Mouse (Mus musculus): ENCODE measurements around the gene Clnk. TPM values are rescaled to one million over a fixed set of nuclear protein-coding genes. Genes with fewer than 3 reads are reported as not detected.

Clnk gene
- polyA plus RNA-seq, 1 experiment from 2014 or later = 0.18 TPM

DNA sequence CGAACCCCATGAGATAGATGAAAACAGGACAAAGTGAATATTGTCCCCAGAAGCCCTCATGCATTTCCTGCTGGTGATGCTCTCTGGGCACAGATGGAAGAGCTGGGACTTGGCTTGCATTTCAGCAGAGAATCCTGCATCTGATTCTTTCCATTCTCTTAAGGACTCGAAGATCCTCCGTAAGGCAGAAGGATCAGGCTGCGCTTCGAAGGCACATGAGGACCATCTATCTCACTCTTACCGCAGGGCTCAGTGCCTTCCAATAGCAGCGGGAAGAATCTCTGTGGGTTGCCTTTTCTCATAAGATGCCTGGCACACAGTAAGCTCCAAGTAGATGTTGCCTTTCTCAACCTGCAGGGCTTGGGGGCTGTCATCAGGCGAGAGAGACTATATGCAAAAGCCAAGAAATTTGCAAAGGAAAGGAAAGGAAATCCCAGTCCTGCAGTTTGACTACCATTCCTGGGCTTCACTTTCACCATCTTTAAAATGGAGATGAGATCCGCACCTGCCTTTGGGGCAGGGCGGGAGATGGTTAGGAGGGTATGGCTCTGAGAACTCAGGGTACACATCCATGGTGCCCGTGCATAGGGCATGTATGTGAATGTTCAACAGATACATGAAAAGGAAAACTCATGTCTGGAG is 167.6 kb downstream of the Clnk start:
- no peak overlapping the region for H3K4me3 ChIP-seq (ENCODE audit: low read depth, low read length)
- no peaks in the 10 kb centered on the region for H3K36me3 ChIP-seq (ENCODE audit: control insufficient read depth, insufficient read depth, low read length)
- H3K9me3 ChIP-seq (ENCODE audit: control insufficient read depth, low read length) = no peaks in the 10 kb centered on the region
- H3K27ac ChIP-seq (ENCODE audit: low read depth, low read length) = no peak overlapping the region
- H3K4me2 ChIP-seq = no peak overlapping the region
- no peak for DNase-seq (ENCODE audit: low spot score, missing footprints)
- no peak for ATAC-seq (ENCODE audit: low FRiP score)
- H3K27me3 ChIP-seq (ENCODE audit: control insufficient read depth, insufficient read depth, low read length) = no peaks in the 10 kb centered on the region
- WGBS = 76% methylated on average over 11 of the region's 11 CpGs
- H3K9ac ChIP-seq (ENCODE audit: low read length) = no peak overlapping the region
- H3K4me1 ChIP-seq (ENCODE audit: control insufficient read depth, insufficient read depth, low read length) = no peaks in the 10 kb centered on the region

DNA sequence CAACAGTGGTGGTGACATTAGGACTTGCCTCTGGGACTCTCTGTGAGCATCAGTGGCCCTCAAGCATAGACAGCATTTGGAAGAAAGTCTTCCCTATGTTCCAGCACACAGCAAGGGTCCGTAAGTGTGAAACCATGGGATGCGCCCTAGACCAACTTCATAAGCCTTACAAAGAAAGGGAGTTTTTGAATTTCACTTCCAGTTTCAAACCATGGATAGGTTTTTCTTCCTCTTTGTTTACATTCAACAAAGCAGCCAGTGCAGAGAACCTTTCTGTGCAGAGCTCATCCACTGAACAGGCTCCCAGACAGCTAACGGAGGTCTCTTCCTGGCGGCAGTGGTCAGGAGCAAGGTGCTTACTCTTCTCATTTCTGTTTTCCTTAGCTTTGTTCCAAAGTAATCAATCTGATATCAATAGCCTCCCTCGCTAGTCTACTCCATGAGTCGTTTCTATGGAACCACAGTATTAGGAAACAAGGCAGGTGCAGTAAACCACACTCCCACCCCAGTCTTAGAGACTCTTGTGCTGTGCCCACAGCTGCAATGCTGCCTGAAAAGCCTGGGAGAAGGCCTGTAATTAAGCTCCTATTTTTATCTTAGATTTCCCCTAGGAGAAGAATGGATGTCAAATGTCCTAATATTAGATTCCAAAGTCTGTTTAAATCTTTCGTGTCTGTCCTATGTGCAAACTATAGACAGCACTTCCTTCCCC is 169.1 kb downstream of the Clnk start:
- no peak overlapping the region for H3K27ac ChIP-seq (ENCODE audit: low read depth, low read length)
- DNase-seq (ENCODE audit: low spot score, missing footprints) (no peak), ATAC-seq (ENCODE audit: low FRiP score) (no peak)
- no peaks in the 10 kb centered on the region for H3K27me3 ChIP-seq (ENCODE audit: control insufficient read depth, insufficient read depth, low read length)
- H3K4me3 ChIP-seq (ENCODE audit: low read depth, low read length) = no peak overlapping the region
- no peak overlapping the region for H3K9ac ChIP-seq (ENCODE audit: low read length)
- no peak overlapping the region for H3K4me2 ChIP-seq
- no peaks in the 10 kb centered on the region for H3K36me3 ChIP-seq (ENCODE audit: control insufficient read depth, insufficient read depth, low read length)
- H3K4me1 ChIP-seq (ENCODE audit: control insufficient read depth, insufficient read depth, low read length) = no peaks in the 10 kb centered on the region
- H3K9me3 ChIP-seq (ENCODE audit: control insufficient read depth, low read length) = no peaks in the 10 kb centered on the region
- WGBS = 84% methylated on average over 7 of the region's 7 CpGs

DNA sequence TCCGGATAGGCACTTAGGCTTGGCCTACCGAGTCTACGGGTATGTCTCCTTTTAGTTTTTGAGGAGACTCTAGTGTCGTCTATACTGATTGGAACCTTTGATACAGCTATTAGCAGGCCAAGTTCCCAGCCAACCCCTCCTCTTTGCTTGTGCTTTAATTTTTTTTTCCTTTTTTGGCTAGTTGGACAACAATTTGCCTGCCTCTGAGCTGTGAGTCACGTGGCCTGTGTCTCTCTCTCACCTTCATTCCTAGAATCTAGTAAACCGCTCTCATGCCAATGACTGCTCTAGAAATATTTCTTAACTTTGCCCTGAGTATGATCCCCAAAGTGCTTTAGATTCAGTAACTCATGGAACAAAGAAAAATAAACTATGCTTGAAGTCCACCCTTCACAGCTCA is 173.7 kb downstream of the Clnk start:
- no peak for DNase-seq (ENCODE audit: low spot score, missing footprints)
- no peaks in the 10 kb centered on the region for H3K9me3 ChIP-seq (ENCODE audit: control insufficient read depth, low read length)
- no peaks in the 10 kb centered on the region for H3K36me3 ChIP-seq (ENCODE audit: control insufficient read depth, insufficient read depth, low read length)
- no peak overlapping the region for H3K27ac ChIP-seq (ENCODE audit: low read depth, low read length)
- no peak overlapping the region for H3K4me2 ChIP-seq
- no peaks in the 10 kb centered on the region for H3K4me1 ChIP-seq (ENCODE audit: control insufficient read depth, insufficient read depth, low read length)
- no peak overlapping the region for H3K4me3 ChIP-seq (ENCODE audit: low read depth, low read length)
- ATAC-seq (ENCODE audit: low FRiP score) = no peak
- no peaks in the 10 kb centered on the region for H3K27me3 ChIP-seq (ENCODE audit: control insufficient read depth, insufficient read depth, low read length)
- no peak overlapping the region for H3K9ac ChIP-seq (ENCODE audit: low read length)
- WGBS = 88% methylated on average over 6 of the region's 6 CpGs

DNA sequence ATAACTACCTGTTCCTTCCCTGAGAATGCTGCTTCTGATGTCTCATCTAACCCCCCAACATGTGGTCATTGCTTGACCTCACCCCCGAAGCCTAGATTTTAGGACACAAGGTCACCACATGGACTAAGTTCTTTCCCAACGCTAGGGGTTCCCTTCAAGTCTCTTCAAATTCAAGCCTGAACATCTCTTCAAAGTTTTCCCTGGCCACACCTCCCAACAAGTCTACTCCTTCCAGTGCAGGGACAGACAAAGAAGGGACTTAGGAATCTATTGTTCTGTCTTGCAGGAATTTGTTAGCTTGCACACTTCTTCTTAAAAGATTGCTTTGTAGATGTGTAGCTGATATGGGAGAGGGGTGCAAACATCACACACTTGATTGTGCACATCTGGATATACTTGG is 174.5 kb downstream of the Clnk start:
- DNase-seq (ENCODE audit: low spot score, missing footprints) (no peak), ATAC-seq (ENCODE audit: low FRiP score) (no peak)
- Histone ChIP-seq H3K4me1 (ENCODE audit: control insufficient read depth, insufficient read depth, low read length) (no peaks in the 10 kb centered on the region), H3K27me3 (ENCODE audit: control insufficient read depth, insufficient read depth, low read length) (no peaks in the 10 kb centered on the region), H3K4me3 (ENCODE audit: low read depth, low read length) (no peak overlapping the region), H3K27ac (ENCODE audit: low read depth, low read length) (no peak overlapping the region), H3K4me2 (no peak overlapping the region), H3K9me3 (ENCODE audit: control insufficient read depth, low read length) (no peaks in the 10 kb centered on the region), H3K36me3 (ENCODE audit: control insufficient read depth, insufficient read depth, low read length) (no peaks in the 10 kb centered on the region), H3K9ac (ENCODE audit: low read length) (no peak overlapping the region)
- WGBS = 71% methylated on average over 2 of the region's 2 CpGs

DNA sequence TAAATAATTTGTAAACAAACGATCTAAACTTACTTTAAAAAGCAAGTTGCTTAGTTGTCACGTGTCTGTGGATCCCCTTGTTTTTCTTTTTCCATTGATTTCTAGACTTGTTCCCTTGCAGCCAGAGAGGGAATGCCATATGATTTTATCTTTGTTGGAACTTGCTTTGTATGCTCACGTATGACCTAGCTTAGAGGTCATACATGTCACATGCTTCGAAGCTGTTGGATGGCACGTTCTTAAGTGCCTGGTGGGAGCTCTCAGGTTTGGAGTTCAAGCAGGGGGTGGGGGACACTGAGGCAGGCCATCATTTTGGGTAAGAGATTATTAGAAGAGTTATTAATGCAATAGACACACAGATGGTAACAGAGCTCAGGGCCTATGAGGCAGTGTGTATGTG is 178.1 kb downstream of the Clnk start:
- Histone ChIP-seq H3K9me3 (ENCODE audit: control insufficient read depth, low read length) (no peaks in the 10 kb centered on the region), H3K27me3 (ENCODE audit: control insufficient read depth, insufficient read depth, low read length) (no peaks in the 10 kb centered on the region), H3K36me3 (ENCODE audit: control insufficient read depth, insufficient read depth, low read length) (no peaks in the 10 kb centered on the region), H3K9ac (ENCODE audit: low read length) (no peak overlapping the region), H3K4me1 (ENCODE audit: control insufficient read depth, insufficient read depth, low read length) (no peaks in the 10 kb centered on the region), H3K27ac (ENCODE audit: low read depth, low read length) (no peak overlapping the region), H3K4me2 (no peak overlapping the region), H3K4me3 (ENCODE audit: low read depth, low read length) (no peak overlapping the region)
- 77% methylated on average over 5 of the region's 5 CpGs for WGBS
- DNase-seq (ENCODE audit: low spot score, missing footprints) = no peak
- ATAC-seq (ENCODE audit: low FRiP score) = no peak

DNA sequence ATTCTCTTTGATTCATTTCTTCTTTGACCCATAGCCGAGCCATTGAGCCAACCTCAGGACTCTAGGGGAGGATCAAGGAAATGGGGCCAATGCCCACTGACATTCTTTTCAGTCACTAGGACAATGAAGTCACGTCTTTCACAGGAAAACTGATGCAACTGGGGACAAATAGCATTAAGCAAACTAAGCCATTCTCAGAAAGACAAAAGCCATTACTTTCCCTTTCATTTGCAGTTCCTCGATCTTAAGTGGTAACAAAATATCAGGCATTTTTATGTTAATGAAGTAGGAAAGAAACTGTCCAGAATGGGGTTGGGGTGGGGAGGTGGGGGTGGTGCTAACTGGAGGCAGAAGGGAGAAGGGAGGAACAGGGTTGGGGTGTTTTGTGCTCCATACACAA is 178.6 kb downstream of the Clnk start:
- DNase-seq (ENCODE audit: low spot score, missing footprints) (no peak), ATAC-seq (ENCODE audit: low FRiP score) (no peak)
- Histone ChIP-seq H3K27me3 (ENCODE audit: control insufficient read depth, insufficient read depth, low read length) (no peaks in the 10 kb centered on the region), H3K4me1 (ENCODE audit: control insufficient read depth, insufficient read depth, low read length) (no peaks in the 10 kb centered on the region), H3K27ac (ENCODE audit: low read depth, low read length) (no peak overlapping the region), H3K4me3 (ENCODE audit: low read depth, low read length) (no peak overlapping the region), H3K4me2 (no peak overlapping the region), H3K9me3 (ENCODE audit: control insufficient read depth, low read length) (no peaks in the 10 kb centered on the region), H3K36me3 (ENCODE audit: control insufficient read depth, insufficient read depth, low read length) (no peaks in the 10 kb centered on the region), H3K9ac (ENCODE audit: low read length) (no peak overlapping the region)
- 30% methylated on average over 3 of the region's 3 CpGs for WGBS

DNA sequence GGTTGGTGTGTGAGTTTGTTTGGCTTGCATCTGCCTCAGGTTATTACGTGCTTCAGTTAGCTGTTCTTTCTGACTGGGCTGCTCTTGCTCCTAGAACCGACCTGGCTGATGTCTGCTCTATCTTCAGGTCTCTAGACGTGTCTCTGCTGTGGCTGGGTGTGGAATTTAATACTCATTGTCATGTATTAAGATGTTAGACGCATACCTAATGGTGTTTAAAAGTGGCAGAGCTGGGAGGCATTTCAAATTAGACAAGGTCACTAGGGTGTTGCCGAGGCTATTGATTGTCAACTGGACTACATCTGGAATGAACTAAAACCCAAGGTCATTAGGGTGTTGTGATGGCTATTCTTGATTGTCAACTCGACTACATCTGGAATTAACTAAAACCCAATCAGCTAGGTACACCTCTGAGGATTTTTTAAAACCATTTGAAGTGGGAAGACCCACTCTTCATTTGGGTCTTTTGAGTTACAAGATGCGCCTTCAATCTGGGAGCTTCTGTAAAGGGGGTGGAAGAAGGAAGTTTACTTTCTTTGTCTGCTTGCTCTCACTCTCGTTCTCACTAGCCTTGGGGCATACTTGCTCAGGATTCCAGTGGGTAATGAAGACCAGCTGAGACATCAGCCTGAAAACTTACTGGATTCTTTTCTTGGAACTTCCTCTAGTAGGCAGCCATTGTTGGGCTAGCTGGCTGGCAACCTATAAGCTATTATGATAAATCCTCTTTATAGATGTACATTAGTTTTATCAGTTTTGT is 179.8 kb downstream of the Clnk start:
- Histone ChIP-seq H3K27me3 (ENCODE audit: control insufficient read depth, insufficient read depth, low read length) (no peaks in the 10 kb centered on the region), H3K4me1 (ENCODE audit: control insufficient read depth, insufficient read depth, low read length) (no peaks in the 10 kb centered on the region), H3K9ac (ENCODE audit: low read length) (no peak overlapping the region)

DNA sequence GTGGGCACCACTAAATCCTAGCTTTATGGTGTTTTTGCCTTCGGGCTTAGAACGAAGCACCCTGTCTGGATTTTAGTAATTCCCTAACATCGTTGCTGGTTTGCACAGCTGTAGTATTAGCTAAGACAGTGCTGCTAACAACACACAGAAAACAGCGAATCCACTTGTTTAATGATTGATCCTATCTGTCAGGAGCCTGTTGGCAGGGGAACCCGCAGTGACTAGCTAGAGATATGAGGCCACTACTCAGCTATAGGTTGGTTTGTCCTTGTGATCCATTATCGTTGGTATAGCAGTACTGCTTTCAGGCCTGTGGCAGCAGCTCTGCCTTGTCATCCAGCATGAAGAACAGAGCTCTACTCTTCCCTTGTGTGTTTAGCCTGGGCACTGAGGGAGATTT is 183.8 kb downstream of the Clnk start:
- no peak overlapping the region for H3K27ac ChIP-seq (ENCODE audit: low read depth, low read length)
- H3K9me3 ChIP-seq (ENCODE audit: control insufficient read depth, low read length) = no peaks in the 10 kb centered on the region
- no peaks in the 10 kb centered on the region for H3K27me3 ChIP-seq (ENCODE audit: control insufficient read depth, insufficient read depth, low read length)
- no peak overlapping the region for H3K4me3 ChIP-seq (ENCODE audit: low read depth, low read length)
- H3K36me3 ChIP-seq (ENCODE audit: control insufficient read depth, insufficient read depth, low read length) = no peaks in the 10 kb centered on the region
- WGBS = 92% methylated on average over 6 of the region's 6 CpGs
- no peak overlapping the region for H3K4me2 ChIP-seq
- DNase-seq (ENCODE audit: low spot score, missing footprints) = no peak
- no peak overlapping the region for H3K9ac ChIP-seq (ENCODE audit: low read length)
- no peak for ATAC-seq (ENCODE audit: low FRiP score)
- H3K4me1 ChIP-seq (ENCODE audit: control insufficient read depth, insufficient read depth, low read length) = no peaks in the 10 kb centered on the region

More for the DNA sequence above, 179.8 kb downstream of the Clnk start:
- Histone ChIP-seq H3K27ac (ENCODE audit: low read depth, low read length) (no peak overlapping the region), H3K9me3 (ENCODE audit: control insufficient read depth, low read length) (no peaks in the 10 kb centered on the region), H3K4me2 (no peak overlapping the region), H3K36me3 (ENCODE audit: control insufficient read depth, insufficient read depth, low read length) (no peaks in the 10 kb centered on the region), H3K4me3 (ENCODE audit: low read depth, low read length) (no peak overlapping the region)
- WGBS = 64% methylated on average over 8 of the region's 8 CpGs
- ATAC-seq (ENCODE audit: low FRiP score) (no peak), DNase-seq (ENCODE audit: low spot score, missing footprints) (no peak)

DNA sequence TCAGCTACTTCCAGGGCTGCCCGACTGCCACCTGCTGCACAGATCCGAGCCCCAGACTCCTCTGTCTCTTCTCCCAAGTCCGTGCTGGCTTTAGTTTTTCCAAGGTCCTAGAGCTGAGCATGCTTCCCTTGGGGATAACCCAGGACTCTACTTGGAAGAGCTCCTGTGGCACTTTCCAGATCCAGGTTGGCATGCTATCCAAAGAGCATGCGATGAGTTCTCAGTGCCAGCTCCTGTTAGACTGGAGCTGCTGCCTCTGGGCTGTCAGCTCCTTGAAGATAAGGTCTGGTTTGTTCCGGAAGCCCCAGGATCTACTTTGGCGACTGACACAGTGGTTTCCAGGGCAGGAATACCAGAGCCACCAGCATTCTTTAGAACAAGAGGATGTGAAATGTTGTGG is 187.4 kb downstream of the Clnk start:
- Histone ChIP-seq H3K4me1 (ENCODE audit: control insufficient read depth, insufficient read depth, low read length) (no peaks in the 10 kb centered on the region), H3K27me3 (ENCODE audit: control insufficient read depth, insufficient read depth, low read length) (no peaks in the 10 kb centered on the region), H3K9ac (ENCODE audit: low read length) (no peak overlapping the region), H3K27ac (ENCODE audit: low read depth, low read length) (no peak overlapping the region), H3K36me3 (ENCODE audit: control insufficient read depth, insufficient read depth, low read length) (no peaks in the 10 kb centered on the region), H3K9me3 (ENCODE audit: control insufficient read depth, low read length) (no peaks in the 10 kb centered on the region), H3K4me2 (no peak overlapping the region), H3K4me3 (ENCODE audit: low read depth, low read length) (no peak overlapping the region)
- 94% methylated on average over 6 of the region's 6 CpGs for WGBS
- ATAC-seq (ENCODE audit: low FRiP score) (no peak), DNase-seq (ENCODE audit: low spot score, missing footprints) (no peak)
